Mouse (Mus musculus): ENCODE results near the gene Pax7.

- TF ChIP-seq CTCF (IDR thresholded peaks at IDR 0.05; ENCODE audit: insufficient read depth, low read length) (no peak), POLR2A (IDR thresholded peaks at IDR 0.05; ENCODE audit: borderline replicate concordance, extremely low read depth, low read depth, low read length) (no peak)
Observed at GRCm38 (mm10) chr4:139750926-139751325, 82.4 kb downstream of the Pax7 start.

All from lung, adult 2 months (tissue).